Mouse (Mus musculus): ENCODE measurements at regions not wholly inside any gene's neighbourhood (a gene's known extent, or its start where the extent isn't known, plus 50 kb on each side); places are given as distances from the start of the nearest gene placed in this dataset.

DNA sequence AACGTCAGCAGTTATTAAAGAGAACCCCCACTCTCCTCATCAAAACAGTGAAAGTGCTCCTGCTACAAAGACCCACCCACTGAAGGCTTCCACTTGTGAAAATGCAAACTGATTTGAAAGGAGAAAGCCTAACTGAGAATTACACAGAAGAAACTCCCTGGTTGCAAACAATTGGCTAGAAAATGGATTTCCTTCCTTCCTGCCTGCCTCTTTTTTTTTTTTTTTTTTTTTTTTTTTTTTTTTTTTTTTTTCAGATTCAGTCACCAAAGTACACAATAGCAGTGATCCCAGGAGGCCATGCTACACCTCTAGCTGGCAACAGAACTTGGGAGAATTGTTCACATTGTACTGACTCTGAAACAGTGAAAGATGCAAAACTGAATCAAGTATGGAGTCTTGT, 343.0 kb downstream of the Dad1 start:
- H3K9me3 ChIP-seq (replicated peaks; ENCODE audit: low read length), result no peaks in the 10 kb centered on the region
- dilution Hi-C loops (cut with MboI; ENCODE audit: extremely low pct_ligation_motif_present, extremely low pct_unique_long_range_greater_than_20kb, low sequenced_read_pairs), result no loop called here
- no peaks in the 10 kb centered on the region for H3K36me3 ChIP-seq (replicated peaks in 1 of 2; ENCODE audit: control insufficient read depth in 1 of 2, insufficient read depth in 1 of 2, low read length in 1 of 2)
- no peak for DNase-seq (ENCODE audit: extremely low read depth)
- no peak overlapping the region; the same call in 1 of the 2 replicates for H3K4me2 ChIP-seq (ENCODE audit: insufficient read depth, low read depth, poor library complexity, severe bottlenecking)
- peaks cover 3 to 30% of the 10 kb centered on the region in 2 experiments for H3K4me1 ChIP-seq (ENCODE audit: control insufficient read depth in 1 of 2, insufficient read depth in 2 of 2)
- no peaks in the 10 kb centered on the region for H3K27me3 ChIP-seq (replicated peaks)
- no peaks in the 10 kb centered on the region for H3K79me2 ChIP-seq (replicated peaks; ENCODE audit: control insufficient read depth, extremely low read depth, insufficient read depth, poor library complexity, severe bottlenecking)
- in situ Hi-C loops (cut with MboI; ENCODE audit: low pct_ligation_motif_present, low pct_unique_long_range_greater_than_20kb, low sequenced_read_pairs), result no loop called here
- TF ChIP-seq ZNF384 (IDR thresholded peaks at IDR 0.05; ENCODE audit: low read depth, low read length), result peak; percentile 95
- 0 out of 2 replicates have a peak, but pooled peaks have one; percentile 35 for TF ChIP-seq MXI1 (IDR thresholded peaks at IDR 0.05; ENCODE audit: low read depth, low read length)
- TF ChIP-seq MEF2A (IDR thresholded peaks at IDR 0.05; ENCODE audit: borderline replicate concordance, low read depth, low read length), result no peak
- no peak for TF ChIP-seq SIN3A (IDR thresholded peaks at IDR 0.05; ENCODE audit: low read length)
- TF ChIP-seq CHD2 (IDR thresholded peaks at IDR 0.05; ENCODE audit: low read length), result no peak
- H3K9ac ChIP-seq (ENCODE audit: insufficient read depth, low read depth), result no peak overlapping the region
- no peak overlapping the region for H3K27ac ChIP-seq (ENCODE audit: insufficient read depth, low read depth)
- no peak overlapping the region for H3K4me3 ChIP-seq (replicated peaks in 1 of 3; ENCODE audit: low read depth in 2 of 3, low read length in 2 of 3, poor library complexity in 1 of 3)

DNA sequence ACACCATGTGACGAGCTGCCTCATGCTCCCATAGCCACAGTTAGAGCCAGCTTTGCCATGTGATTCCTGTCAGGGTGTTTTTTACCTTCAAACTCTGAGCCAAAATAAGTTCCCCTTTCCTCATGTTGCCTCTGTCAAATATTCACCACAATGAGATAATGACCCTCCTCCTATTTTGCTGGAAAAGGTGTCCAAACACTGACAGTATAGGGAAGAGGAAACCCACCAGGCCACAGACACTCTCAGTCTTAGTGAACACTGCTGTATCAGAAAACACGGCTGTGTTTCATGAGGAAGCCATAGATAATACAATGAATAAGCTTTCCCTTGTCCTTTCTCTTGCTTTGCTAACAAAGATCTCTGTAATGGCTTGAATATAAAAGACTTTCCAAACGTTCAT, 349.3 kb downstream of the Dad1 start:
- in situ Hi-C loops (cut with MboI; ENCODE audit: low pct_ligation_motif_present, low pct_unique_long_range_greater_than_20kb, low sequenced_read_pairs), result no loop called here
- Histone ChIP-seq H3K36me3 (replicated peaks in 1 of 2; ENCODE audit: control insufficient read depth in 1 of 2, insufficient read depth in 1 of 2, low read length in 1 of 2) (no peaks in the 10 kb centered on the region), H3K79me2 (replicated peaks; ENCODE audit: control insufficient read depth, extremely low read depth, insufficient read depth, poor library complexity, severe bottlenecking) (no peaks in the 10 kb centered on the region), H3K9me3 (replicated peaks; ENCODE audit: low read length) (peaks cover 3% of the 10 kb centered on the region), H3K27me3 (replicated peaks) (no peaks in the 10 kb centered on the region), H3K4me2 (ENCODE audit: insufficient read depth, low read depth, poor library complexity, severe bottlenecking) (no peak overlapping the region), H3K9ac (ENCODE audit: insufficient read depth, low read depth) (no peak overlapping the region), H3K27ac (ENCODE audit: insufficient read depth, low read depth) (no peak overlapping the region), H3K4me1 (ENCODE audit: control insufficient read depth in 1 of 2, insufficient read depth in 2 of 2) (peaks cover 3 to 18% of the 10 kb centered on the region in 2 experiments; a peak in 3 of 4 replicates), H3K4me3 (replicated peaks in 1 of 3; ENCODE audit: low read depth in 2 of 3, low read length in 2 of 3, poor library complexity in 1 of 3) (no peak overlapping the region)
- dilution Hi-C loops (cut with MboI; ENCODE audit: extremely low pct_ligation_motif_present, extremely low pct_unique_long_range_greater_than_20kb, low sequenced_read_pairs), result no loop called here
- peak; percentile 37 for DNase-seq (ENCODE audit: extremely low read depth)
- TF ChIP-seq EP300 (IDR thresholded peaks at IDR 0.05; ENCODE audit: low read length), result 0 out of 2 replicates have a peak, but pooled peaks have one; percentile 21
- no peak for TF ChIP-seq ZNF384 (IDR thresholded peaks at IDR 0.05; ENCODE audit: low read depth, low read length)
- TF ChIP-seq MXI1 (IDR thresholded peaks at IDR 0.05; ENCODE audit: low read depth, low read length), result no peak
- no peak for TF ChIP-seq MYC (IDR thresholded peaks at IDR 0.05; ENCODE audit: low read depth, low read length)
- 0 out of 2 replicates have a peak, but pooled peaks have one; percentile 17 for TF ChIP-seq MAX (IDR thresholded peaks at IDR 0.05; ENCODE audit: low read length)

DNA sequence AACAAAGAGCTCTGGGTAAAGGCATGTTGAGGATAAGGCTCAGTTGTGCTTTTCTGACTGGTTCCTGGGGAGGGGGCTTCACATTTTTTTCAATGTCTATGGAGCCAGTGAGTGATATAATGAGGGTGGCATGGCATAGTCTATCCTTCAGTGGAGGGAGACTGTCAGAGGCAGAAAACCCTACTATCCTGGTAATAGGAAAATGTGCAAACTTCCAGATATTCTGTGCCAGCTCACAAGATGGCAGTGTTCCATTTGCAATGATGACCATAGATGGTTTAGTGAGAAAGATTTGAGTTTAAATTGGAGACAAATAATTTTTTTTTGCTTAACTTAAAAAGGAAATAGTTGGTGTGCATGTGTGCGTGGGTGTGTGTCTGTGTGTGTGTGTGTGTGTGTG, 352.8 kb downstream of the Dad1 start:
- Histone ChIP-seq H3K36me3 (replicated peaks in 1 of 2; ENCODE audit: control insufficient read depth in 1 of 2, insufficient read depth in 1 of 2, low read length in 1 of 2) (no peaks in the 10 kb centered on the region), H3K9me3 (replicated peaks; ENCODE audit: low read length) (peaks cover 3% of the 10 kb centered on the region), H3K79me2 (replicated peaks; ENCODE audit: control insufficient read depth, extremely low read depth, insufficient read depth, poor library complexity, severe bottlenecking) (no peaks in the 10 kb centered on the region), H3K27me3 (replicated peaks) (no peaks in the 10 kb centered on the region), H3K4me1 (ENCODE audit: control insufficient read depth in 1 of 2, insufficient read depth in 2 of 2) (peaks cover 3 to 15% of the 10 kb centered on the region in 2 experiments; a peak in 3 of 4 replicates), H3K27ac (ENCODE audit: insufficient read depth, low read depth) (no peak overlapping the region), H3K4me2 (ENCODE audit: insufficient read depth, low read depth, poor library complexity, severe bottlenecking) (no peak overlapping the region), H3K4me3 (replicated peaks in 1 of 3; ENCODE audit: low read depth in 2 of 3, low read length in 2 of 3, poor library complexity in 1 of 3) (no peak overlapping the region), H3K9ac (ENCODE audit: insufficient read depth, low read depth) (no peak overlapping the region)
- DNase-seq (ENCODE audit: extremely low read depth), result no peak
- dilution Hi-C loops (cut with MboI; ENCODE audit: extremely low pct_ligation_motif_present, extremely low pct_unique_long_range_greater_than_20kb, low sequenced_read_pairs) (no loop called here), in situ Hi-C loops (cut with MboI; ENCODE audit: low pct_ligation_motif_present, low pct_unique_long_range_greater_than_20kb, low sequenced_read_pairs) (no loop called here)
- peak in 1 of 2 experiments; percentile 49; a peak in 2 of 4 replicates for TF ChIP-seq CTCF (conservative IDR thresholded peaks at IDR 0.05 in 1 of 2, IDR thresholded peaks at IDR 0.05 in 1 of 2; ENCODE audit: low read depth in 2 of 2, low read length in 2 of 2)
- no peak for TF ChIP-seq NRF1 (IDR thresholded peaks at IDR 0.05; ENCODE audit: low read depth, low read length)
- TF ChIP-seq MYC (IDR thresholded peaks at IDR 0.05; ENCODE audit: low read depth, low read length), result no peak
- peak; percentile 61 for TF ChIP-seq RAD21 (IDR thresholded peaks at IDR 0.05; ENCODE audit: low read depth, low read length)
- no peak for TF ChIP-seq CHD2 (IDR thresholded peaks at IDR 0.05; ENCODE audit: low read length)
- TF ChIP-seq PAX5 (IDR thresholded peaks at IDR 0.05; ENCODE audit: low read length), result no peak
- TF ChIP-seq SMC3 (IDR thresholded peaks at IDR 0.05; ENCODE audit: low read depth, low read length), result peak; percentile 12; the same call in 1 of the 2 replicates
- TF ChIP-seq MXI1 (IDR thresholded peaks at IDR 0.05; ENCODE audit: low read depth, low read length), result no peak
